Mouse (Mus musculus): ENCODE measurements around the gene Ifnab.
A peak's percentile ranks its signal among the peaks of the same experiment; 100 is the strongest.

The Ifnab gene

DNA sequence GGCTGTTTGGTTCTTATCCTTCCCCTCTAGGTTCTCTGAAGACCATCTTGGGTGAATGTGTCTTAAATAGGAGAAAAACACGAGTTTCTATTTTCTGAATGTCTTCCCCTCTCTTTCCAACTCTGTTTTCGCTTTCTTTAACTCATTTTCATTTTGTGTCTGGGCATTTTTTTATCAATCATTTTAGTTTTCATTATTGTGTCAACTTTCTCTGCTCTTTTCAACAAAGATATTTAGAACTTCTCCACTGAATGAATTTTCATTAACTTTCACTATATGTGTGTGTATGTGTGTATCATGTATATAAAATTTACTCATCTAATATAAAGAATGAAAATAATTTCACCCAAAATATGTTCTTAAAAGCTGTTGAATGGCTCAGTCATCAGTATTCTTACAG lies at the start of gene Ifnab:
Ifnab (minus strand) TSS at position 101 of the 400 bp plus-strand sequence.
- no peak for DNase-seq (ENCODE audit: low spot score)

DNA sequence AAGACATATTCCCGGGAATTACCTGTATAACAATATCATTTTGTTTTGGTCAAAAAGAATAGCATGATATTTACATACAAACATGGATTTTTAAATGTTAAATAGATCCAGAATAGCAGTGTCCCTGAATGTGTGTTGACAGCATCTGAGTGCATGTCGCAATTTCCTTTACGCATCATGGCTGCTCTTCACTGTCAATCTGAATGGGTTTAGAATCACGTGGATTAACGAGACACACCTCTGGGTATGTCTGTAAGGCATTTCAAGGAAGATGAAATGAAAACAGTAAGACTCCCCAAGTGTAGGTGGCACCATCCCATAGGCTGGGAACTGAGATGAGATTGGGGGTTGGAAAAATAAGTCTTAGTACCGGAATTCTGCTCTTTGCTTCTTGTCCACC lies 47.9 kb upstream of the Ifnab start:
- DNase-seq (ENCODE audit: low spot score) = no peak

DNA sequence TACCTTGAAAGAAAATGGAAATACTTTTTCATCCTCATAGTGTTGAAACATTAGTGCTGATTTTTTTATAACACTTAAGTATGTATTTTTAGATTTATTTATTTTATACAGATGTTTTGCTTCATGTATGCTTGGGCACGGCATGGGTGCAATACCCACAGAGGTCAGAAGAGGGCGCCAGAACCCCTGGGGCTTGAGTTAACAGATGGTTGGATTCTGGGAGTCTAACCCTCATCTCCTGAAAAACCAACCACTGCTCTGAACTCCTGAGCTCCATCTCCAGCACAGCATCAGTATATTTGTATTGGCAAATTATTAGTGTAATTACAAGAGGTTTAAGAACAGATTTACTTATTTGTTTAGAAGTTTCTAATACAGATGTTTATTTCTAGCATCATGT lies 47.3 kb upstream of the Ifnab start:
- DNase-seq (ENCODE audit: low spot score) = peak; percentile 77

DNA sequence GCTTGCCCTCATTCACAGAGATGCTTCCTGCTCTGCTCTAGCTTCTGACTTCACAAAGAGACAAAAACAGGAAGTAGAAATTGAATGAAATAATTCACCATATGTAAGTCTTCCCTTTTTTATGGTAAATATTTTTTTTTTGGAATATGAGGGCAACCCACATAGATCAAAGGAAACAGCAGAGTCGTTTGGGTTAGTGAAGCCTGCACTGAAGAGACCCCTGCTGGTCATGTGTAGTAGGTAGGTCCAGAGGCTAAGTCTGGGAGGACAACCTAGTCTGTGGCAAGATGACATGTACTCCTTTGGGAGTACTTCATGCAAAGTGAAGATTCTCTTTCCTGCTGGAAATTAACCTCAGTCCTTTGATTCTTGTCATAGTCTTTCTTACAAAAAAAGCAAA lies 36.2 kb upstream of the Ifnab start:
- DNase-seq (ENCODE audit: low spot score) = peak; percentile 62

DNA sequence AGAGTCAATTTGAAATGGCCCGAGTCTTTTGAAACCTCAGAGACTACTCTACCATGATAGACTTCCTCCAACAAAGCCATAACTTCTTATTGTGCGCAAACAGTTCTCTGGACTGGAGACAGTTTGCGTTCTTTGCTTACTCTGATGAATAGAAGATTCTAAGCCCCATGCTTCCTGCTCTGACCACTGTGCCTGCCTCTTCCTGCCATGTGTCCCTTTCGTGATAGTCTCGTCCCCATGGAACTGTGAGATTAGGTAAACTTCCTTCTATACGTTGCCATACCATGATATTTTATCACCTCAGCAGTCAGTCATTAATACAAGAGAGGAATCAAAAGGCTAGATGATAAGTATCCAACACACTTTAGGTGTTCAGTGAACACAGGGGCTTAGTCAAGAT lies 35.6 kb upstream of the Ifnab start:
- no peak for DNase-seq (ENCODE audit: low spot score)

DNA sequence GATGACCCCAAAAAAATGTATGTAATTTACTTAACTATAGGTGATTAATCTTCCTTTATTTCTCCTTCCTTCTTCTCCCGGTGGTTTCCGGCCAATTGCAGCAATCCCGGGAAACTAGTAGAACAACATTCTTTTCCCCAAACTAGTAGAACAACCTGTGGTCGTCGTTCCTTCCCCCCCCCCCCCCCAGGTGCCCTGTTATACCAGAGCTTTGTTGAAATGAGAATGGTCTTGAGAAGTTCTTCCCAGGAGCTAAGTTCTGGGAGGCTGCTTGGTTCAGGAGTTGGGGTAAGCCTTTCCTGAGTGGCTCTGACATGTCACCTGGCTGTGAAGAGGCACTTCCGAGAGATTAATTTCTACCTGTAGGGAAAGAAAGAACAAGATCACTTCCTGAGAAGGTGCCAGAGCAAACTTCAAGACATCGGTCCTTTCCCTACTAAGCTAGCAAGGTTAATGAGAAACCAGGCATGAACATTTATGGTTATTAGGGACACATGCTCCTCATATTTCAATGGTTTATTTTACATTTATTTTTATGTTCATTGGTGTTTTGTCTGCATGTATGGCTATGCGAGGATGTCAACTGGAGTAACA lies 32.4 kb upstream of the Ifnab start:
- DNase-seq (ENCODE audit: low spot score) = no peak

DNA sequence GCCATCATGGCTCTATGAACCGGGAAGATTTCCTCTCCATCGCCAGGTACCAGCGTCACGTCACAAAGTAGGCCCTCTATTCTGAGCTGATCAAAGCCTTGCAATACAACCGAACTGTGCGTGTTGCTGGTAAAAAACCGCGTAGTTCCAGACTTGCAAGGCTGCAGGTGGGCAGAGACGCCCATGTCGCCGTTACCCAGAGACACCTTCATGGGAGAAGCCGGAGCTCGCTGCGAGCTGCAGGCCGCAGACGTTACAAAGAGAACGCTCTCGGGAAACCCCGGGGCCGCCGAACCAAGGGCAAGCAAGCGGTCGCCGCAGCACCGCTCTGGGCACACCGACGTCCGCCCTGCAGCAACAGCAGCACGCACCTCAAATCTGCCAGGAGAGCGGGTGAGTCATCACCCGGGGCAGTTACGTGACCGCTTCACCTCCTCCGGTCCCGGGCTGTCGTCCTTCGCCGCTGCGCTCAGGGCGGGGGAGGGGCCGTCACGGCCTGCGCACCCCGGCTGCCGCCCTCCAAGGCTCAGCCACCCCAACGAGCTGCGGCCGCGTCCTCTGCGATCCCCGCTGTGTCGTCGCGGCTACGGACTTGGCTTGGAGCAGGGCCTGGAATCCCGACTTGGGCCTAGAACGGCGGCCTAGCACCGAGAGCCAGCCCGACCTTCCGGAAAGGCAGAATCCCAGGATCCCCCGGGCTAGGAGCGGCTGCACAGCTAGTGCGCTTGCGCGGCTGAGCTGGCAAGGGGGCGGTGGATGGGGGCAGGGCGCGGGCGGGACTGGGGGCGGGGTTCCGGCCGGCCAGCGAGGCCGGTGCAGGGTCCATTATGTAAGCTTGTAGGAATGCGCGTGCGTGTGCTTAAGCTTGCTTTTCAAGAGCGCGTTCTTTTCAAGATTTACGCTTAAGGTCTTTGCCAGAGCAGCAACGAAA lies 30.9 kb upstream of the Ifnab start, which contains the start of the genes Gm26566 and Klhl9:
Gm26566 (plus strand) TSS at position 15 of the 931 bp plus-strand sequence.
Klhl9 (minus strand) TSS at position 675 of the 931 bp plus-strand sequence.
- peak; percentile 98 for DNase-seq (ENCODE audit: low spot score)

DNA sequence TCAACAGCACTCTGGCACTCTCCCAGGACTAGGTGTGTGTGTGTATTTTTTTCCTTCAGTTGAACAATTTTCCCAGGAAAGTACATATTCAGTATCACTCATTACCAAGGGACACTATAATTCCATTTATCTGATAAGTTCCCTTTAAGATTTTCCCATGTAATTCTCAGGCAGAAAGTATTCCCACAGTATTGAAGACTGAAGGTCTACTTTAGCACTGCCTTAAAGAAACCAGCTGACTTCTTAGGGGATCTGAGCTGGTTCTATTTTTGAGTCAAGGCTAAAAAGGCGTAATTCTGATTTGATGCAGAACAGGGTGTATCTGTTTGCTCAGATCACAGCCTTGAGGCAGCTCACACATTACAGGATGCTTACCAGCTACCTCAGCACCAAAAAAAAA lies 27.6 kb upstream of the Ifnab start:
- no peak for DNase-seq (ENCODE audit: low spot score)

DNA sequence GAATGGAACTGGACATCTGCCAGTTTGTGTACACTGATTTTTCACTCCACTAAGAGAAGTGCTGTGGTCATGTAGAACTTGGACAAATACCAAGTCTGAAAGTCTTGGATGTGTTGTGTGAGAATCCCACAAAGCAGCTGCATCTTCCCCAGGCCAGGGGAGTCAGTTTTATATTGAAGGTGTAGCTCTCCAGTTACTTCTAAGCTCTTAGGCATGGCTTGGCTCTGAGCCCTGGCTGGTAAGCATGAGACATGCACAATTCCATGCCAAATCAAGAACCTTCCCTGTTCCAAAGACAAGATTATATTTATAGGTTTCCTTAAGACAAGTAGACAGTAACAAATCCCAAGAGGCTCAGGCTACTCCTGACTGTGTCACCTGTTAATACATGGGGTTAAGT lies 23.9 kb upstream of the Ifnab start:
- DNase-seq (ENCODE audit: low spot score) = no peak

DNA sequence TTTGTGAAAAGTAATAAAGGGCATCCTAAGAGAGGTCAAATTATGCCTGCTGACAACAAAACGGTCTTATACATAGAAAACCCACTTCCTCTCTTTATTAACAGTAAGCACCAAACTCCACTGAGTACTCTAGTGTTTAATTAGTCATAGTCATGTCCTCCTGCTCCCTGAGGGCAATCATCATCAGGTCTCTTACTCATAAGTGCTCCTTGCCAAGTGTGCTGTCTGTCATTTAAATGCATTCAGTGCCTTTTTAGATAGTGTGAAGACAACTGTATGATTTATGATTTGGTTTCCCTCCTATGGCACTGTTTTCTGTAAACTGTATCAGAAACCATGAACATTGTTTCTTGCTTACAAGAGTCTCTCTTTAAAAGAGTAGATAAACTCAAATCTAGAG lies 23.1 kb upstream of the Ifnab start:
- no peak for DNase-seq (ENCODE audit: low spot score)

DNA sequence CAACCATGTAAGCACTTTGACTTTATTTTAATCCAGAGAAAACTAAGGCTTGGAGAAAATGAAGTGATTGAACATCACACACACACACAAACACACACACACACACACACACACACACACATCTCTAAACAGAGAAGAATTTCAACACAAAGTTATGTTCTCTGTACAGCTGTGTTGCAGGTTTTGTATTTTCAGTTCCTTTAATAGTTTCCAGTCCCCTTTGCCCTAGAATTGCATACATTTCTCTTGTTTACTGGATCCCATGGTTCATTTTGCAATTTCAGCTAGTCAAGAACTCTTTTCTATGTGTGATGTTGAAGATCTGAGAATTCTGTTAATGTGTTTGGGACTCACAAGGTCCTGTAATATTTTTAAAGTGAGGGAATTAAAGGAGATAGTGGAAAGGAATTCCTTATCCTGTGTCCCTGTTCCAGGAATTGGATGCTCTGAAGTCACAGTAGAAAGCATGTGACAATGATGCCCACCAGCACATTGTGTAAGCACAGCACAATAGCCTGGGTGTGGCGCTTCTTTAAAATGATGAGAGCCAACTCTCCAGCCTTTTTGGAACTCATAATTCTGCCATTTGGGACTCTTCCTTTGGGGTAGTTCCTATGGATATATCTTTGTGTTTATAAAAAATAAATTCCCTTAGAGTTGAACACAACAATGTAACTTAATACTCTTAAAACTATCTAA lies 16.1 kb upstream of the Ifnab start:
- DNase-seq (ENCODE audit: low spot score) = no peak

DNA sequence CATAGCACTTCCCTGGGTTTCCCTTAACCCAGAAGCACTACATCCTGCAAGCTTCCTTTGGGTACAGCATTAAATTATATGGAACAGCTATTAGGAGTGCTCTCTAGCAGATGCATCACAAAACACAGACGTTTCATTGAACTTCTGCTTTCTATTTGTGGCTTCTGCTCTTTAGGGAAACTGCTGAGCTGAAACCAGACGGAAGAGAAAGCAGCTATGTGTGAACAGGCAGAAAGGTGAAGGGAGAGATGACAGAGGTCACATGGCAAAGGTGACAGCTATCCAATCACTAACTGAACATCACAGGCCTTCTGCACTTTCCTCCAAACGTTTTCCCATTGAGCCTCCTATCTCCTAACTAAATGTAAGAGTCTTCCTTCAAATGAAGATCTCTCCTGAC lies 14.8 kb upstream of the Ifnab start:
- DNase-seq (ENCODE audit: low spot score) = no peak

DNA sequence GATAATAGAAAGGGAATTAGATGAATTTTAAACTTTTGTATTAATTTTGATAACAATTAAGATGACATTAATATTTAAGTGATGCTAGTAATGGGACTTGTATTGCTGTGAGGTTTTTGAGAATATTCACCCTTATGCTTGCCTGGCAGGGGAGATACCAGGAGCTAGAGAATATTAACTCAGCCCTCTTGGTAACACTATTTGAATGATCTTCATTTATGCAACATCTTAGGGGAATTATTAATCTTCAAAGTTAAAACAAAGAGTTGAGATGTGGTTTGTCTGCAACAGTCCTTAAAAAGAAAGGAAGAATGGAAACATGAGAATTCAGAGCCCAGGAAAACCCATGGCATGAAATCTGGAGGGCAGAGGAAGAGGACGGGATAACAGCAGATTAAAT lies 8.1 kb upstream of the Ifnab start:
- no peak for DNase-seq (ENCODE audit: low spot score)

DNA sequence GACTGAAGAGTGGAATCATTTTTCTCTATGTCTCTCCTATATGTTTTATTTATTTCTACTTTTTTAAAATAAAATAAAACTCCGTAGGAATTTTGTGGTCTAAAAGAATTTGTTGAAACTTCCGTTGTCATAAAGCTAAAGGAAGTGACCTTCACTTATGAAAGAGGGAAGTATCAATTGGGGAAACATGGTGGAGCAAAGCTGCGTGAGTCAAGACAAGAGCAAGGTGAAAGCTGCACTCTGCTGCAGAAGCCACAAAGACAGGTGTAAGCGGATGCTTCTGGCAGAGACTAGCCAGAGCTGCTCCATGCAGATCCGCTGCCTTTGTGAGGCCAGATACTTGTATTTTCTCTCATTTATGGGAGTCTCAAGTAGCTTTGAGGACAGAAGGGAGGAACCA lies 7.6 kb upstream of the Ifnab start:
- no peak for DNase-seq (ENCODE audit: low spot score)

DNA sequence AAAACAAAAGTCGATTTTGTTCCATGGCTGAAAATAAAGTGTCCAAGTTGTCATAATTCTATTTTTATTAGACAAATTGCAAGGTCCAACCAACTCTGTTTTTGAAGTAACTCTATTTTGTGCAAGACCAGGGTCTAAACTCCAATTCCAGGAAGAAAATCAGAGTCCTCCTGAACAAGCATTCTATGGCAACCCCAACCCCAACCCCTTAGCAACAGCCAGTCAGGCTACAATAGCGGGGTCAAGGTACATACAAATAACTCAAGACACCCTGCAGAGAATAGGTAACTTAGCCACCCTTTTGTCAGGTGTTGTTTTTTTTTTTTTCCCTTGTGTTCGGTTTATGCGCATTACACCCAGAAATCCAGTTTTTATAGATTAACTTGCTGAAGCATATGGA lies 6.6 kb upstream of the Ifnab start:
- no peak for DNase-seq (ENCODE audit: low spot score)

DNA sequence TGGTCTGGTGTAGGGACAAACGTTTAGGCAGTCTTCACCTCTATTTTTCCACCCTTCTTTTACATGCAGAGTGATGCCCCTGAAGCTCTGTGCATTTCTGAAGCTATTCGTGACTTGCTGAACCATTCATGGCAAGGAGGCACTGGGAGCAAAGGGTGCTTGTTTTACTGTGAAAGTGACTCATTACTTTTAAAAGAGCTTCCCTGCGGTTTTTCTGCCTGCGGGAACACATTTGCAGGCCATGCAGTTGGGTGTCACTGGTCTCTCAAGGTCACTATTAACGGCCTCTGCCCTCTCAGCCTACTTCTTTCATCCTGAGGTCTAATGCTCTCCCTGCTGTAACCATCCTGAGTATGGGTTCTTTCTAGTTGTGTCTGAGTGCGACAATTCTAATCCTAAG lies 5.9 kb upstream of the Ifnab start:
- no peak for DNase-seq (ENCODE audit: low spot score)

DNA sequence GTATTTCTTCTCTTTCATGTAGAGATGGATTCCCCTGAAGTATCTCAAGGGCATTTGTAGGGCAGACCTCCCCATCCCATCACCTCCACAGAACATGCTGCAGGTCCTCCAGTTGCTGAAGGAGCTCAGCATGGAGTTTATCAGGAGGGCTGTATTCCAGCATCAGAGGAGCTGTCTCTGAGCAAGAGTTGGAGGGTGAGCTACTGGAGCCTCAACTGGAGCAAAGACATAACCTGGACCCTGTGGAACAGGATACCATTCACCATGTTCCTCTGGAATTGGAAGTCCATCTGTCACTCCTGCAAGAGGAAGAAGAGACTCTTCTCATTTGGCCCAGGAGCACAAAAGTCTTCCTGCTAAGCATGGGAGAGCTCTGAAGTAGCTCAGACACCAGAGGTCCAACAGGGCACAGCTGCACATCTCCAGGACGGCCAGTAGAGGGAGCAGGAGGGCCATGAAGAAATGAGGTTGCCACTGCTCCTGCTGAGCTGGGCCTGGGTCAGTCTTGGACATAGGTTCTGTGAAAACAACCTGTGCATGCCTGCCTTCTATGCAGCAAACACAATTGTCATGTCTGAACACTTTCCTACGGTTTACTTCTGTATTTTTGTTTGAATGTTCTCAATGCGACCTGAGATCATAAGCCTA lies 5.2 kb upstream of the Ifnab start:
- peak; percentile 90 for DNase-seq (ENCODE audit: low spot score)

DNA sequence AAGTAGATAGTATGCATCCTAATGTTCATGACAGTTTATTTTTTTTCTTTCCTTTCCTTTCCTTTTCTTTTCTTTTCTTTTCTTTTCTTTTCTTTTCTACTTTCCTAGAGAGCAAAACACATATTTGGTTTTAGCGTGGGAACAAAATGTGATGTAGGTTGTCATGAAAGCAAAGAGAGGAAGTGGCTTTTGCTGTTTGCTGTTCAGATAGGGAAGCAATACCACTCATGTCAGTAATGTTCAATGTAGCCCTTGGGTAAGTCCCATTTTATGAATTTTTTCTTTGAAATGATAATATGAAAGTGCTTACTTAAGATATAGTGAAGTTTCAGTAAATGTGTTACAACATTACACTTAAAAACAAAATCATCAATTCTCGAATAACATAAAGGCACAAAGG lies 2.2 kb upstream of the Ifnab start:
- no peak for DNase-seq (ENCODE audit: low spot score)

DNA sequence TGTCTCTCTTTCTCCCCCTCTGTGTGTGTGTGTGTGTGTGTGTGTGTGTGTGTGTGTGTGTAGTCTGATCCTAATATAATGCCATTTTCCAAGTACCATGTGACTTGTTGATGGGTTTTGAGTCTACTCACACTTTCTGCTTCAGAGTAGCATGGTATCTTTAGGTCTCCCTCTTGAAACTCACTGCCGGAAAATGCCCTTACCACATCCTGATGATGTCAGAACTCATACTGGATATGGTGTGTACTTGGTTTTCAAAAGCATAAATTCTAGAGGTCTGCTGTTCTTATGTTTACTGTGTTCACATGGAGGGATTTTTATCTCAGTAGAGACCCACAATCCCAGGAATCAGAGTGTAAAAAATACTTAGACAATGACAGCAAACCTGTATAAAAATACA lies 1.4 kb upstream of the Ifnab start:
- no peak for DNase-seq (ENCODE audit: low spot score)

DNA sequence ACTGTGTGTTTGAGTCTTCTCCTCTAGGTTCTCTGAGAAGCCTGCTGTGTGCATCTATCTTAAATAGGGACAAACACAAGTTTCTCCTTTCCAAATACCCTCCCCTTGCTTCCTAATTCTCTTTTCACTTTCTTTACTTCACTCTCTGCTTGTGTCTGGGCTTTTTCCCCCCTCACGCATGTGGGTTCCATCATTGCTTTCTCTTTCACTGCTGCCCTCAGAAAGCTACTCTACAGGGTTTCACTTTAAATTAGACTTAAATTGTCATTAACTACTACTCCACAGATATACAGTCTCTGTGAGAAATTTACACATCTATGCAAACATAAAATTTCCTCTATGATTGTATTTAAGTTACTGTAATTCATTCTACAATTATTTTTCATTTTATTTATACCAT lies 7.3 kb downstream of the Ifnab start, which contains the start of gene Ifna2:
Ifna2 (minus strand) TSS at position 101 of the 400 bp plus-strand sequence.
- DNase-seq (ENCODE audit: low spot score) = no peak

DNA sequence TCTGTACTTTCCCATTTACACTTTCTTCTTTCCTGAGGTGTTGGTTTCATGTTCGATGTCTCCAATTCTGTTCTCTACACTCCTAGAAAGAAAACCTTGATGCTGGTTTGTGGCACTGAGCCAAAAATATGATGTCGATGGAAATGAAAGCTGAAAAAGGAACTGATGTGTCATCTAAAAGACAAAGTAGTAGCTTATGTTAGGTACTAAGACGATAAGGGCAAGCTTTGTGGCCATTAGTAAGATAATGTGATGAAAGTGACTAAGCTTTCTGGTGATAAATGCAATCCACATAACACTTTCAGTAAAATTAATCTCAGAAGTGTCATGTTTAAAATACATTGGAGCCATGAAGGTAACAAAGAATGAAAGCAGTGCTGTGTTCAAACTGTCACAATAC lies 9.8 kb downstream of the Ifnab start:
- no peak for DNase-seq (ENCODE audit: low spot score)

DNA sequence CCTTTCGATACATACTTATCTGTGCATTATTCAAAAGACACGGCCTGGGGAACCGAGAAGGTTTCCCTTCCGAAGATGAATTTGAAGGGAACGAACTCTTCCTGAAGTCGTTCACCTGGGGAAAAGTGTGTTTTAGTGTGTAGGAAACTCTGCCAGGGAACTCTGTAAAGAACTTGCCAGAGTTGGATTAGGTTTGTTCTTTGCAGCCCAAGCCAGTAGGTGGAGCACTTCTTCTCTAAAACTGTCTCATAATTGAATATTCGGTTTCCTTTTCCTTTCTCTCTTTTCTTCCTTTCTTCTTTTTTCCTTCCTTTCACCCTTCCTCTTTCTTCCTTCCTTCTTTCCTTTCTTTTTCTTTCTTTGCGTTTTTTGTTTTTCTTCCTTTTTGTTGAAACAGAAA lies 10.8 kb downstream of the Ifnab start:
- peak; percentile 12 for DNase-seq (ENCODE audit: low spot score)

All from embryo, embryonic 10 days (tissue).